Mouse (Mus musculus) skeletal muscle tissue, adult 2 months (tissue): ENCODE data around the gene Olfr803.

Source experiments
- DNase-seq: peaks from one replicate; pipeline ENCODE4 v3.0.0-alpha.2; 2012; ENCODE audit warnings: low read depth, low spot score

The Olfr803 gene

GRCm38 (mm10) chr10:129694186-129694585 is at the start of gene Olfr803:
Olfr803 (minus strand) TSS chr10:129694286.
- DNase-seq, result no peak

- DNase-seq, result no peak
These were observed 47.7 kb upstream of the Olfr803 start, which contains the start of gene Olfr806 for GRCm38 (mm10) chr10:129741821-129742220. Olfr806 (minus strand) TSS chr10:129741921.

- no peak for DNase-seq
These were observed 35.2 kb upstream of the Olfr803 start, which contains the start of gene Olfr805 for GRCm38 (mm10) chr10:129729275-129729674. Olfr805 (minus strand) TSS chr10:129729375.

- no peak for DNase-seq
These were observed 8.8 kb upstream of the Olfr803 start, which contains the start of gene Olfr804 for GRCm38 (mm10) chr10:129702910-129703309. Olfr804 (plus strand) TSS chr10:129703210.

GRCm38 (mm10) chr10:129688069-129688468 is 6.0 kb downstream of the Olfr803 start, which contains the start of gene Olfr802:
Olfr802 (minus strand) TSS chr10:129688169.
- DNase-seq, result no peak

- DNase-seq, result no peak
These were observed 20.3 kb downstream of the Olfr803 start, which contains the start of gene Olfr801 for GRCm38 (mm10) chr10:129673765-129674164. Olfr801 (minus strand) TSS chr10:129673865.

- DNase-seq, result no peak
These were observed 36.7 kb downstream of the Olfr803 start, which contains the start of gene Olfr800 for GRCm38 (mm10) chr10:129657394-129657793. Olfr800 (plus strand) TSS chr10:129657694.

- DNase-seq, result no peak
These were observed 42.3 kb downstream of the Olfr803 start for GRCm38 (mm10) chr10:129651763-129652162.
